Mouse (Mus musculus) adrenal gland (tissue): ENCODE measurements around the gene Slc45a2.

ENCODE experiments used
- intact Hi-C: fragments of 180-260 bp; cut with DNase I; formaldehyde crosslinking; loops from one replicate; pipeline ENCODE4 v1.15.1; 2025

The Slc45a2 gene

GRCm38 (mm10) chr15:11064558-11065411, 64.3 kb downstream of the Slc45a2 start, which contains the start of gene Adamts12:
Adamts12 (plus strand) TSS chr15:11064790.
- intact Hi-C loops = no loop called here

DNA sequence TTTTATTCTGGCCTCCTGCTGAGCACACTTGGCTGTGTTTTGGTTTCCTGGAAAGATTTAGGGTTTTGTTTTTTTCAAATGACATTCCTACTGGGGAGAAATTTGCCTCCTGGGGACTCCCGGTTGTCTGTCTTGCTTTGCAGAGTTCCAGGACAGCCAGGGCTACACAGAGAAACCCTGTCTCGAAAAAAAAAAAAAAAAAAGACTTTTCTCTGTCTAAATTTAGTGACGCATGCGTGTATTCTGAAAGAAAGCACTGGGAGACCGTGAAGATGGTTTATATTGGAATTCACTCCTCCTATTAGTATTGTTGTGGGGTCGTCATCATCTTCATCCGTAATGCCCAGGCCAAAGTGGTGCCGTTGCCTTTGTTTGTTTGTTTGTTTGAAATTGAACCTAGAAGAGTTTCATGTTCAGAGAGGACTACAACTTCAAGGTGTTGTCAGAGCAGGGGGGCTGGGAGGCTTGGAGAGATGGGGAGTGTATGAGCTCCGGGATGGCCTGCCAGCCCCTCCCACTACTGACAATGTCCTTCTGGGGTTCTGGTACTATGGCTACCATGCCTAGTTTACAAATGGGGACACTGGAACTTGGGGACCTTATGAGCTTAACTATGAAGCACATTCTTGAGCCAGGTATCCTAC, 65.1 kb downstream of the Slc45a2 start:
- intact Hi-C loops = no loop called here

DNA sequence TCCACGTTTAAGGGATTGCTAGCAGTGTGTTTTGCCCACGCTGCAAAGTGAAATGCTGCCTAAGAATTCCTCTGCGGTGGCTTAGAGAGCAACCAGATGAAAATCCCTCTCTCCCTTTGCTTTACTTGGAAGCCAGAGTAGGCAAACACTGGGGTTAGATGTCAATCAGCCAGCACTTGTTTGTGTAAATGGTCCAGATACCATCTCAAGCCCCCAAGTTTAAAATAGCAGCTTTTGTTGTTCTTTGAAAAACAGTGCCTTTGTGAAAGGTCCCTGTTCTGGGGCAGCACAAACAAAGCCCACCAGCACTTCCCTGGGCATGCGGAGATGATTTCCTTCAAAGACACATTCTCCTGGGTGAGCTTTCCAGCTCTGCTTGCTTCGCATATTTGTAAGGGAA, 65.8 kb downstream of the Slc45a2 start:
- intact Hi-C loops = no loop called here

DNA sequence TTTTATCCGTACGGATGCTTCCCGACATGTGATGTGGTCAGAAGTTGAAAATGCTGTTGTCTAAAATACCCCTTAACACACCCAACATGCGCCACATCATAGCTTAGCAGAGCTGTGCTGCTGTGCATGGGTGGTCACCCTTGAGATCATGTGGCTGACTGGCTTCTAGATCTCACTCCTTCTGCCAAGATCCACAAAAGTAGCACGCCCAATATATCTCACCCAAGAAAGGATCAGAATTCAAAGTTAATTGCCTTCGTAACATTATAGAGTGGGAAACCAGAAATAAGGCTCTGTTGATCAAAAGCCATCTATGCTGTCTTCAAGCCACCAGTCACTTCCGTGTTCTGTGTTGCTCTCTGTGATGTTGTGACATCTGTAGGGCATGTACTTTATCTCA, 67.4 kb downstream of the Slc45a2 start:
- intact Hi-C loops = no loop called here

DNA sequence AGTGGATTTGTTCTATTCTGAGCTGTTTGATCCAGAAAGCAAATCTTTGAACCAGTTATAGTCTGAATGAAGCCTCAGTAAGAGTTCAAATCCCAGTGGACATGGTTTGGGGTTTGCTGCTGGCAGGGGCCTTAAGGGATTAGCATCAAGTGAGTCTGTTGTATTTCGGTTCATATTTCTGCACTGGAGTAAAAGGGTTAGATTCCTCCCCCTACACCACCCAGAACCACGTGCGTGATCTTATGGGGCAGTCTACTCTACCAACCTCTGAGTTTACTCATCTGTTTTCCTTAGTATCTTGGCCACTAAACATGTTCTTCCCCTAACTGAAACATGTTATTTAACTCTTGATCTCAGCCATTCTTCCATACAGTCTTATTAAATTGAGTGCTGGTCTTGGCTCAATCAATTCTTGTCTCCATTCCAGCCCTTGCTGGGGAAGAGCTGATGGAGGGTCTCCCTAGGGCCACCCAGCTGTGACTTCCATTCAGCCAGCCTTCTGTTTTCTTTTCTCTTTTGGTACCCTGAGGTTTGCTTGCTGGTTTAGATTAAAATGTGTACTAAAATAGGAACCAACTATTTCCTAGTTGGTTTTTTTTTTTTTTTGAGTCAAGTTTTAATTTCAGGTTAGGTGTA, 75.3 kb downstream of the Slc45a2 start:
- intact Hi-C loops = no loop called here
